Mouse (Mus musculus) neural tube, embryonic 13.5 days (tissue): Measurements from ENCODE around the gene Abcb1b. TPM values are rescaled to one million over a fixed set of nuclear protein-coding genes. Genes with fewer than 3 reads are reported as not detected.
"Not testable (repeated sequence)": the region's sequence is repeated elsewhere in the genome, so short reads cannot be mapped to it uniquely, and the experiment has no call there.

Experiments
- ATAC-seq: fragments of 200-750 bp; cut with Nextera tagmentation; 2 replicates; pipeline ENCODE4 v1.8.0; 2017; ENCODE audit warnings: low read depth, mild to moderate bottlenecking, moderate TSS enrichment, moderate library complexity
- H3K27ac ChIP-seq: fragments of 300-500 bp; sonication (generic); replicated peaks from 2 replicates; pipeline ENCODE4 v1.5.1; 2015; ENCODE audit warnings: moderate library complexity, mild to moderate bottlenecking, inconsistent platforms
- H3K27me3 ChIP-seq: fragments of 300-500 bp; sonication (generic); 2 replicates; pipeline ENCODE4 v1.6.1; 2015; ENCODE audit warnings: mild to moderate bottlenecking, inconsistent platforms
- H3K36me3 ChIP-seq: fragments of 300-500 bp; sonication (generic); 2 replicates; pipeline ENCODE4 v1.6.1; 2015; ENCODE audit warnings: mild to moderate bottlenecking, inconsistent platforms
- H3K4me1 ChIP-seq: fragments of 300-500 bp; sonication (generic); replicated peaks from 2 replicates; pipeline ENCODE4 v1.6.1; 2015; ENCODE audit warnings: inconsistent platforms
- H3K4me2 ChIP-seq: fragments of 300-500 bp; sonication (generic); 2 replicates; pipeline ENCODE4 v1.6.1; 2015; ENCODE audit warnings: inconsistent platforms, mild to moderate bottlenecking, moderate library complexity
- H3K4me3 ChIP-seq: fragments of 300-500 bp; sonication (generic); 2 replicates; pipeline ENCODE4 v1.5.1; 2015; ENCODE audit warnings: mild to moderate bottlenecking, inconsistent platforms
- H3K9ac ChIP-seq: fragments of 300-500 bp; sonication (generic); 2 replicates; pipeline ENCODE4 v1.6.1; 2015; ENCODE audit warnings: moderate library complexity, mild to moderate bottlenecking, inconsistent platforms
- H3K9me3 ChIP-seq: fragments of 300-500 bp; sonication (generic); 2 replicates; pipeline ENCODE4 v1.6.1; 2016; ENCODE audit warnings: inconsistent platforms
- WGBS: fragments of 180-500 bp; shearing (Covaris S2); methylation state at CpG from one replicate; pipeline ENCODE4 v1.1.7; 2015; 5-methylcytosine and 5-hydroxymethylcytosine counted together
- polyA plus RNA-seq: library from polyadenylated mRNA; unstranded; fragments of >200 nt; fragmentation: Nextera tagmentation; extraction: Ambion mirVana; gene quantifications from 2 replicates; pipeline ENCODE4 v1.2.1, GENCODE M21; 2015

Abcb1b gene
- polyA plus RNA-seq, 1 experiment from 2014 or later: 0.21 TPM

DNA sequence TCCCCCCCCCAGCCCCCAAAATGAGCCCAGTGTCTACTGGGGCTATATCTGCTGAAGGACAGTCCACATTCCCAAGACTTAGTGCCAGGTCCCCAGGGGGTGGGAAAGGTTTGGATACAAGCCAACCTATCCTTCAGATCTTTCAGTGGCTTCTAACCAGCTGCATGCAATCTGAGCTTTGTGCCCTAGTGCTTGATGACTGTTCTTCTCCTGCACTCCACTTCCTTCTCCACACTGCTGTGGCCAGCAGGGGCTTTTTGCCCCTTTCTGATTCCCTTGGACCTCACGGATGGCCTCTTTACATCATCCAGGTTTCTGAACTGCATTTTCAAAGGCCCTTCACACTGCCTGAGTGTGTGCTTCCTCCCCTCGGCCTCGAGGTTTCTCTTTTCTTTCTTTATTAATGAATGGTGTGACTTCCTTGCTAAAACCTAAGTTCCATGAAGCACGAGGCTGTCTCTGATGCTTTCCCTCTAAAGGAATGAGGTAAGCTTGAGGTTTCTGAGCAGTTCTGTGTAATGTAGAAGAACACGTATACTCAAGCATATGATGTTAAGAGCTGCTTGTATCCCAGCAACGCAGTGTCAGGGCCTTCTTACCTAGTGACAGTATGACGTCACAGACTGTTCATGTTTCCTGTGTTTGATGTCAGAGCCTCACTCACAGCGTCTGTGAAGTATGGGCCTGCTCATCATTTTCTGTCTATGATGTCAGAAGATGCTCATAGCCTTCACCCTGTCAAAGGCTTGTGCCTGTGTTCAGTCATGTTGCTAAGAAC is 40.9 kb downstream of the Abcb1b start:
- Histone ChIP-seq H3K4me3 (no peak overlapping the region), H3K27me3 (no peaks in the 10 kb centered on the region), H3K9me3 (no peaks in the 10 kb centered on the region), H3K36me3 (no peaks in the 10 kb centered on the region), H3K4me1 (no peaks in the 10 kb centered on the region), H3K27ac (no peak overlapping the region), H3K4me2 (no peak overlapping the region), H3K9ac (no peak overlapping the region)
- 62% methylated on average over 8 of the region's 8 CpGs for WGBS
- no peak for ATAC-seq

GRCm38 (mm10) chr5:8839651-8840050 is 41.7 kb downstream of the Abcb1b start:
- 91% methylated on average over 4 of the region's 4 CpGs for WGBS
- no peaks in the 10 kb centered on the region for H3K9me3 ChIP-seq
- no peak overlapping the region for H3K9ac ChIP-seq
- no peak for ATAC-seq
- no peaks in the 10 kb centered on the region for H3K36me3 ChIP-seq
- H3K27ac ChIP-seq: no peak overlapping the region
- H3K4me1 ChIP-seq: no peaks in the 10 kb centered on the region
- no peaks in the 10 kb centered on the region for H3K27me3 ChIP-seq
- H3K4me3 ChIP-seq: no peak overlapping the region
- no peak overlapping the region for H3K4me2 ChIP-seq

GRCm38 (mm10) chr5:8840887-8841286 is 42.9 kb downstream of the Abcb1b start:
- no peak overlapping the region for H3K4me2 ChIP-seq
- ATAC-seq: peak; percentile 40; the same call in 1 of the 2 replicates
- WGBS: 43% methylated on average over 5 of the region's 5 CpGs
- H3K36me3 ChIP-seq: no peaks in the 10 kb centered on the region
- no peaks in the 10 kb centered on the region for H3K27me3 ChIP-seq
- no peaks in the 10 kb centered on the region for H3K9me3 ChIP-seq
- H3K27ac ChIP-seq: no peak overlapping the region
- H3K9ac ChIP-seq: no peak overlapping the region
- no peak overlapping the region for H3K4me3 ChIP-seq
- H3K4me1 ChIP-seq: no peaks in the 10 kb centered on the region

DNA sequence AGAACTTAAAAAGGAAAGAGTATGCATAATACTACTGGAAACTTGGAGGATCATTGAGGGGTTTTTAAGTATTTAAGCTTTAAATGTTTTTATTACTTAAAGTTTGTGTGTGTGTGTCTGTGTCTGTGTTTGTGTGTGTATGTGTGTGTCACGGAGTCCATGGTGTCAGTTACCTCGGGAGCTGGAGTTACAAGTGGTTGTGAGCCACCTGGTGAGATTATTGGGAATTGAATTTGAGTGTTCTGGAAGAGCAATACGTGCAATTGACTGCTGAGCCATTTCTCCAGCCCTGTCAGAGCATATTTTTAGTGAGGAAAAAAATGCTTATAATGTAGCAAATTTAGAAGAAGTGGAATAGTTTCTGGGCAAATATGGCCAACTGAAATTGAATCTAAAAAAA is 44.9 kb downstream of the Abcb1b start:
- Histone ChIP-seq H3K4me2 (no peak overlapping the region), H3K4me1 (no peaks in the 10 kb centered on the region), H3K9ac (no peak overlapping the region), H3K4me3 (no peak overlapping the region), H3K27ac (no peak overlapping the region), H3K36me3 (no peaks in the 10 kb centered on the region), H3K9me3 (no peaks in the 10 kb centered on the region), H3K27me3 (no peaks in the 10 kb centered on the region)
- WGBS: 46% methylated on average over 3 of the region's 3 CpGs
- ATAC-seq: no peak

DNA sequence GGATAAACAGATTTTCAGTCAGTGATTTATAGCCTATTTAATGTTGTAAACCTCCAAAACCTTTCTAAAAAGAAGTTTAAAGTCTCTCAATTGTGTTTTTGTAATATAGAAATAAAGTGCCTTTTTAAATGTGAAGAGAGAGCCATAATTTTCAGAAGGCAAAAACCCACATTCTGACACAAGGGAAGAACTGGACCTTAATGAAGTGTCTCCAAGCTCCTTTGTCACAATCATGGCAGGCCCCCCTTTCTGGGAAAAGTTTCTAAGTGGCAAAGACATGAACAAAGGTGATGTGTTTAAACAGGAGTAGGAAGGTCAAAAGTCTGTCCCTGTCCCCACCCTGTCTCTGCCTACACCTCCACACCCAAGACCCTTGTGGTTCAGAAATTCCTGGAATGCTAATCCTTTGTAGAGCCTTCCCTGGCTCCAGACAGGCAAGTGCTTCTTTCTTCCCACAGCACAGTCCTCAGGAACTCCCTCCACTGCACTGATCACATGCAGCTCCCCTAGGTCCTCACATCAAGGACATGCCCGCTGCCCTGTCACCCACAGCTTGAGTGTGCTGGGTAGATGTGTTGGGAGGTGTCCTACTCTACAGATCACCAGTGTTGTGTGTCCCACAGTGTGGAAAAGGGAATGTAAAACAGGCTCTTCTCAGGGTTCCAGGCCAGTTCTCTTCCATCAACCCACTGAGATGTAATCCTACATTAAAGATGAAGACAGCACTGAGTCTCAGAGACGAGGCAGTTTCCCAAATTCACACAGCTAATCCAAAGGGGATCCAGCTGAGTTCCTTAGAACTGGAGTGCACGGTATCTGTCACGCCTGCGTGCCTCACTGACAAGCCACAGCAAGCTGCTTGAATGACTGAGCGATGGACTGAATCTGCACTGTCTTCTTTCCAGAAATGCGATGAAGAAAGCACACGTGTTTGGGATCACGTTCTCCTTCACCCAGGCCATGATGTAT is 50.9 kb downstream of the Abcb1b start:
- ATAC-seq, H3K36me3 ChIP-seq, H3K27ac ChIP-seq, H3K9me3 ChIP-seq, H3K9ac ChIP-seq, H3K4me3 ChIP-seq, H3K4me1 ChIP-seq, H3K27me3 ChIP-seq, H3K4me2 ChIP-seq: not testable (repeated sequence)
- WGBS: 68% methylated on average over 6 of the region's 9 CpGs

DNA sequence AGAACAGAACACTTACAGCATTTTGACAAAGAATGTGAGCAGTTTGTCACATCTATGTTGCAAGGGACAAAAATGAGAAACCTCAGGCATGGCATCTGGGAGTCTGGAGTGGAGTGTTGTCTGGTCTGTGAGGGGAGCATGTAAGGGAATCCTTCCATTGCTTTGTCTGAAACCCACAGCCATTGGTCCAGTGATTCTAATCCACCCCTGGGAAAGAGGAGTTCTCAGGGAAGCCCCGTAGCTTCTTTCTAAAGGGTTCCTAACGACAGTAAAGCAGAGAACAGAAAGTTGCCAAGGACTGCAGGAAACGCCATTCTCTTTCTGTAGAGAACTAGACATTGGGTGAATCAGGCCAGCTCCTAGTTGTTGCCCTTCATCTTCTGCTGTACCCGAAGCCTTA is 52.9 kb downstream of the Abcb1b start:
- no peak overlapping the region for H3K4me2 ChIP-seq
- no peaks in the 10 kb centered on the region for H3K9me3 ChIP-seq
- H3K27ac ChIP-seq: no peak overlapping the region
- H3K4me1 ChIP-seq: no peaks in the 10 kb centered on the region
- H3K4me3 ChIP-seq: no peak overlapping the region
- no peak overlapping the region for H3K9ac ChIP-seq
- H3K36me3 ChIP-seq: no peaks in the 10 kb centered on the region
- WGBS: 75% methylated on average over 4 of the region's 4 CpGs
- H3K27me3 ChIP-seq: no peaks in the 10 kb centered on the region
- no peak for ATAC-seq

DNA sequence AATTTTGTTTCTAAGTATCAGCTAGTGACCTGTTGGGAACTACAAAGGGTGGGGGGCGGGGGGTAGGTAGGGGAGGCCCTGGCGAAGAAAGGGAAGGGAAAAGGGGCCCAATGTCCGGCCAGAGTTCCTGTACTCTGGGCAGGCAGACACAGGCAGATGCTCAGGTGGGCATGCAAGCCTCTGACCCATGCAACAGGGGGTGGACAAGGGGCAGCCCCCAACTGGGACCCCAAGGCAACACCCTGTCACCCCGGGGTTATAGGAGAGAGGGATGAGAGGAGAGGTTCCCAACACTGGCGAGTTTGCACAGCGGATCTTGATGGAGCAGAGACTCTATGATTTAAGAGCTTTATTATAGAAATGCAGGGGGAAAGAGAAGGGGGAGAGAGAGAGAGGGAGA is 59.3 kb downstream of the Abcb1b start:
- H3K4me2 ChIP-seq: no peak overlapping the region

GRCm38 (mm10) chr5:8861811-8862210 is 63.9 kb downstream of the Abcb1b start:
- no peak for ATAC-seq
- 78% methylated on average over 1 of the region's 1 CpGs for whole genome bisulfite sequencing
- no peaks in the 10 kb centered on the region for H3K4me1 ChIP-seq
- H3K4me3 ChIP-seq: no peak overlapping the region
- no peaks in the 10 kb centered on the region for H3K27me3 ChIP-seq
- H3K9me3 ChIP-seq: no peaks in the 10 kb centered on the region
- no peak overlapping the region for H3K9ac ChIP-seq
- H3K36me3 ChIP-seq: no peaks in the 10 kb centered on the region
- H3K27ac ChIP-seq: no peak overlapping the region
- no peak overlapping the region for H3K4me2 ChIP-seq

More for the DNA sequence above, 59.3 kb downstream of the Abcb1b start:
- Histone ChIP-seq H3K4me3 (no peak overlapping the region), H3K27me3 (no peaks in the 10 kb centered on the region), H3K4me1 (no peaks in the 10 kb centered on the region), H3K36me3 (no peaks in the 10 kb centered on the region), H3K9ac (no peak overlapping the region), H3K9me3 (no peaks in the 10 kb centered on the region), H3K27ac (no peak overlapping the region)
- ATAC-seq: no peak
- 77% methylated on average over 6 of the region's 6 CpGs for WGBS

DNA sequence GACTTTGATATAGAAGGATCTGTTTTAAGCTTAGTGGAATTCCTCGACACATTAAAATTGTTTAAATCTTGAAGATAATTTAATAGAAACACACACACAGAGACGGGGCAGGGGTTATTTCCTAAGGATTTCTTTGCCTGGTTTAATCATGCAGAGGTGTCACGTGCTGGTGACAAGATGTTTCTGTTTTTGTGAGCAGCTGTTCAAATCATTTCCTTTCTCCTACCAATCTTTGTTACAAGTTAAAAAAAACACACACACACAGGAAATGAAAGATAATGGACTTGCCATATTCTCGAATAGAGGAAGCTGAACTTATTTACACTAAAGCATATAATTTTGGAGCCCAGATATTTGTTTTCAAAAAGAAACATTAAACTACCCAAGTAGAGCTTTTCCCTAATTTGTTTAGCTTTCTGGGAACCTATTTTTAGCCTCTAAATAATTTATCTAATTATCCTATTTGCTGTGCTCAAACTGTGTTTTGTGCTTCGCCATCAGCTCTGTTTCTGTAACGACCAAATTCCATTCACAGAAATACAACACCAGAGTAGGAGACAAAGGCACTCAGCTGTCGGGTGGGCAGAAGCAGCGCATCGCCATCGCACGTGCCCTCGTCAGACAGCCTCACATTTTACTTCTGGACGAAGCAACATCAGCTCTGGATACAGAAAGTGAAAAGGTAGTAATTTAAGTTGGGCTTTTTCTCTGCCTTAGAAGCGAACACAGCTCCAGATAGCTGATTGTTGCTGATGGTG is 65.8 kb downstream of the Abcb1b start:
- Histone ChIP-seq H3K9me3 (no peaks in the 10 kb centered on the region), H3K4me3 (no peak overlapping the region), H3K27me3 (no peaks in the 10 kb centered on the region), H3K9ac (no peak overlapping the region), H3K36me3 (no peaks in the 10 kb centered on the region), H3K4me1 (no peaks in the 10 kb centered on the region), H3K27ac (no peak overlapping the region), H3K4me2 (no peak overlapping the region)
- no peak for ATAC-seq
- WGBS: 64% methylated on average over 14 of the region's 14 CpGs

DNA sequence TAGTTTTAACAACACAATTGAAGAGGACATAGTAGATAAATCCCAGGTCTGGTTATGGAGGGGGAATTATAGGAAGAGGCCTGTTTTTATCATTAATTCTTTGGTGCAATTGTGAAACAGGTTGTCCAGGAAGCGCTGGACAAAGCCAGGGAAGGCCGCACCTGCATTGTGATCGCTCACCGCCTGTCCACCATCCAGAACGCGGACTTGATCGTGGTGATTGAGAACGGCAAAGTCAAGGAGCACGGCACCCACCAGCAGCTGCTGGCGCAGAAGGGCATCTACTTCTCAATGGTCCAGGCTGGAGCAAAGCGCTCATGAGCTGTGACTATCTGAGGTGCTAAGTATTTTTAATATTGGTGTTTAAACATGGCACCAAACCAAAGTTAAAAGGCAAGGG is 67.7 kb downstream of the Abcb1b start:
- WGBS: 94% methylated on average over 11 of the region's 11 CpGs
- H3K9ac ChIP-seq, H3K9me3 ChIP-seq, H3K4me1 ChIP-seq, H3K36me3 ChIP-seq, H3K27me3 ChIP-seq, H3K27ac ChIP-seq, ATAC-seq, H3K4me2 ChIP-seq, H3K4me3 ChIP-seq: not testable (repeated sequence)

GRCm38 (mm10) chr5:8866366-8866765 is 68.4 kb downstream of the Abcb1b start:
- Histone ChIP-seq H3K9me3 (no peaks in the 10 kb centered on the region), H3K4me1 (no peaks in the 10 kb centered on the region), H3K27me3 (no peaks in the 10 kb centered on the region), H3K9ac (no peak overlapping the region), H3K36me3 (no peaks in the 10 kb centered on the region), H3K27ac (no peak overlapping the region), H3K4me2 (no peak overlapping the region), H3K4me3 (no peak overlapping the region)
- no peak for ATAC-seq
- 69% methylated on average over 5 of the region's 5 CpGs for WGBS

DNA sequence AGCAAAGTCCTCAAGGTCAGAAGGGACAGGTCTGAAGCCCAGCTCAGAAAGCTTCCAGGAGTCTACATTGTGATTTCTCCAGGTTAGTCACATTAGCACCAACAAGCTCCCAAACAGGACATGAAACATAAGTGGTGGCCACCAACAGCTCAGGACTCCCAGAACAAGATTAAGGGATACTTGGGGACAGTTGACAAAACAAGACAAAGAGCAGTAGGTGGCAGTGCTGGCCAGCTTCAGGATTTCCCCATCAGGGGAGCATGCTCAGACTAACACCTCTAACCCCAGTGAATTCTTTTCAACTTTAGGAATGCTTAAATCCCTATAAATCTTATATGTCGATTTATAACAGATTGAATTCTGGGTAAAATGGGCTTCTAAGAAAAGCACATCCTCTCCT is 70.1 kb downstream of the Abcb1b start:
- no peak for ATAC-seq
- Histone ChIP-seq H3K27me3 (no peaks in the 10 kb centered on the region), H3K4me3 (no peak overlapping the region), H3K27ac (no peak overlapping the region), H3K9me3 (no peaks in the 10 kb centered on the region), H3K4me1 (no peaks in the 10 kb centered on the region), H3K36me3 (no peaks in the 10 kb centered on the region), H3K4me2 (no peak overlapping the region), H3K9ac (no peak overlapping the region)
- 5% methylated on average over 1 of the region's 1 CpGs for WGBS
